Mouse (Mus musculus) heart, embryonic 13.5 days (tissue): ENCODE results near the gene Mgat5. TPM values are rescaled to one million over a fixed set of nuclear protein-coding genes. Genes with fewer than 3 reads are reported as not detected.

Experiments
- ATAC-seq: fragments of 200-750 bp; cut with Nextera tagmentation; 2 replicates; pipeline ENCODE4 v1.8.0; 2017; ENCODE audit warnings: moderate TSS enrichment; ENCODE audit not compliant: insufficient number of reproducible peaks, low FRiP score, low TSS enrichment; ENCODE audit errors: extremely low read depth
- H3K27ac ChIP-seq: fragments of 300-500 bp; sonication (generic); replicated peaks from 2 replicates; pipeline ENCODE4 v1.5.1; 2015; ENCODE audit warnings: moderate library complexity, mild to moderate bottlenecking, inconsistent platforms
- H3K27me3 ChIP-seq: fragments of 300-500 bp; sonication (generic); replicated peaks from 2 replicates; pipeline ENCODE4 v1.6.1; 2015; ENCODE audit warnings: mild to moderate bottlenecking, inconsistent platforms
- H3K36me3 ChIP-seq: fragments of 300-500 bp; sonication (generic); 2 replicates; pipeline ENCODE4 v1.6.1; 2015; ENCODE audit warnings: mild to moderate bottlenecking, inconsistent platforms
- H3K4me1 ChIP-seq: fragments of 300-500 bp; sonication (generic); 2 replicates; pipeline ENCODE4 v1.6.1; 2015; ENCODE audit warnings: inconsistent platforms
- H3K4me2 ChIP-seq: fragments of 300-500 bp; sonication (generic); 2 replicates; pipeline ENCODE4 v1.6.1; 2015; ENCODE audit warnings: inconsistent platforms, mild to moderate bottlenecking, moderate library complexity
- H3K4me3 ChIP-seq: fragments of 300-500 bp; sonication (generic); 2 replicates; pipeline ENCODE4 v1.5.1; 2015; ENCODE audit warnings: moderate library complexity, mild to moderate bottlenecking, inconsistent platforms
- H3K9ac ChIP-seq: fragments of 300-500 bp; sonication (generic); 2 replicates; pipeline ENCODE4 v1.6.1; 2015; ENCODE audit warnings: inconsistent platforms, mild to moderate bottlenecking, moderate library complexity
- H3K9me3 ChIP-seq: fragments of 300-500 bp; sonication (generic); 2 replicates; pipeline ENCODE4 v1.6.1; 2016; ENCODE audit warnings: inconsistent platforms
- WGBS: fragments of 180-500 bp; shearing (Covaris S2); methylation state at CpG from one replicate; pipeline ENCODE4 v1.1.7; 2015; ENCODE audit warnings: mixed read lengths; 5-methylcytosine and 5-hydroxymethylcytosine counted together
- polyA plus RNA-seq: library from polyadenylated mRNA; unstranded; fragments of >200 nt; fragmentation: Nextera tagmentation; extraction: Ambion mirVana; gene quantifications from 2 replicates; pipeline ENCODE4 v1.2.1, GENCODE M21; 2015

Mgat5 gene
- polyA plus RNA-seq, 1 experiment from 2014 or later, result 3.4 TPM

DNA sequence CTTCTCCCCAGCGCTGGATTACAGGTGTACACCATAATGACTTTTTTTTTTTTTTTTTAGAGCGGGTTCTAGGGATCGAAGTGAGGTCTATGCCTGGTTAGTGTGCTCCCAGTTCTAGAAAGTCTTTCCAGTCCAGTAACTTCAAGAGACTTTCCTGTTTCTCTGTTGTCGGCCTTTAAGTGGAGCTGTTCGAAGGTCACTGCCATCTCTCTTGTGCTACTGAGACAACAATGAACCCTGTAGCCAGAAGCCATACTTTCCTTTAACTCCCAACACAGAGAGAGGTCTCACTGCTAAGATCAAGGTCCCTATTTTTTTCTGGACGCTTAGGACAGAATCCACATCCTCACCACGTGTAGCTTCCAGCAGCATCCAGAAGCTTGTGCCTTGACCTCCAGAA is 13.4 kb downstream of the Mgat5 start:
- H3K27ac ChIP-seq, result no peak overlapping the region
- 74% methylated on average over 7 of the region's 7 CpGs for WGBS
- H3K9me3 ChIP-seq, result no peaks in the 10 kb centered on the region
- no peak for ATAC-seq
- no peak overlapping the region for H3K9ac ChIP-seq
- H3K4me2 ChIP-seq, result no peak overlapping the region
- no peaks in the 10 kb centered on the region; the same call in 1 of the 2 replicates for H3K36me3 ChIP-seq
- no peaks in the 10 kb centered on the region for H3K27me3 ChIP-seq
- H3K4me3 ChIP-seq, result no peak overlapping the region
- H3K4me1 ChIP-seq, result peaks cover 23% of the 10 kb centered on the region

- no peak overlapping the region for H3K27ac ChIP-seq
- no peak overlapping the region for H3K4me2 ChIP-seq
- ATAC-seq, result no peak
- no peak overlapping the region for H3K4me3 ChIP-seq
- peaks cover 23% of the 10 kb centered on the region for H3K4me1 ChIP-seq
- WGBS, result 76% methylated on average over 4 of the region's 4 CpGs
- no peaks in the 10 kb centered on the region for H3K9me3 ChIP-seq
- H3K36me3 ChIP-seq, result no peaks in the 10 kb centered on the region; the same call in 1 of the 2 replicates
- H3K9ac ChIP-seq, result no peak overlapping the region
- H3K27me3 ChIP-seq, result no peaks in the 10 kb centered on the region
These were observed 14.3 kb downstream of the Mgat5 start for GRCm38 (mm10) chr1:127219161-127219560.

DNA sequence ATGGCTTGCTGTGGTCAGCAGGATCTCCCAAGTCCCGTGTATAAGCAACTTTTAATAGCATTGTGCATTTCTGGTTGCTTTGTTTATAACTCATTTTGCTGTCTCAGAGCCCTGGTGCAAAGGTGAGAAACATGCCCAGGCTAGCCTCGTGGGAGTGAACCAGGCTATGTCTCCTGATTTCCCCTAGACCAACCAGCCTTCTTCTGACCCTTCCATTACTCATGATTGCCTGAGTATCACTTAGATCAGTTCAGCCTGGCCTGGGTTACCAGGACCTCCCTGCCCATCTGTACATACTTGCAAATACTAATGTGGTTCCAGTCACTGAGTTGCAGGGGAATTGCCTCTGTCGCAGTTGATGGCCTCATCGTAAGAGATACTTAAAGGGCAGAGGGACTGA is 14.8 kb downstream of the Mgat5 start:
- no peaks in the 10 kb centered on the region; the same call in 1 of the 2 replicates for H3K36me3 ChIP-seq
- no peak for ATAC-seq
- no peak overlapping the region for H3K9ac ChIP-seq
- H3K27me3 ChIP-seq, result no peaks in the 10 kb centered on the region
- H3K4me2 ChIP-seq, result no peak overlapping the region
- 77% methylated on average over 4 of the region's 4 CpGs for WGBS
- no peak overlapping the region for H3K4me3 ChIP-seq
- H3K4me1 ChIP-seq, result peaks cover 23% of the 10 kb centered on the region
- H3K9me3 ChIP-seq, result no peaks in the 10 kb centered on the region
- H3K27ac ChIP-seq, result no peak overlapping the region

DNA sequence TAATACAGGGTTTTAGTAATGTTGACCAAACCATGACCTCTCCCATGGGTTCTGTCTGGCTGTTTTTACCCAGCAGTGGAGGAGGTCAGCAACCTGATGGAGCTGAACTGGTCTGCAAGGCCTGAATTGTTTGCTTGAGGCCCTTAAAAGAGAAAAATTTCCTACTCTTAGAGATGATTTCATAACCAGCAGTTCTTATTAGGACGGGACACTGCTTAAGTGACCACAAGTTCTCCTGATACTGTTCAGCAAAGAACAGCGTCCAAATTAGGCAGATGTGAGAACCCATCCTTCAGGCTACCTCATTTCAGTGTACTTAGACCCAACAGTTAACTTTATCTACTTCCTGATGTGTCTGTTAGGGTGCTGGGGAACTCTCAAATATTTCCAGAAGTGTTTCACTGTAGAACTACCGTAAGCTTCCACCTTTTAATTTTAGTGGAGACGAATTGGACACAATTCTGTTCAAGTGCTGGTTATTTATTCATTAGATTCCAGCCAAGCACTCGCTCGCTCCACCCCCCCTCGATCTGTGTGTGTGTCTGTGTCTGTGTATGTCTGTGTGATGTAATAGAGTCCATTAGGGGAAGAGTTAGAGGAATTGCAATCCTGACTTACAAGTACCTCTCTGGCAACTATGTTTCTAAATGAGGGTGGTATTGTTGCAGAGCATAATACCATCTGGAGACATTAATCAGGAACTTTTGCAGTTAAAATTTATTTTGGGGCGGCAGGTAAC is 17.4 kb downstream of the Mgat5 start:
- 83% methylated on average over 8 of the region's 8 CpGs for WGBS

GRCm38 (mm10) chr1:127225060-127225459 is 20.2 kb downstream of the Mgat5 start:
- Histone ChIP-seq H3K9ac (no peak overlapping the region), H3K27ac (no peak overlapping the region), H3K4me3 (no peak overlapping the region), H3K4me1 (peaks cover 15% of the 10 kb centered on the region), H3K4me2 (no peak overlapping the region), H3K36me3 (no peaks in the 10 kb centered on the region; the same call in 1 of the 2 replicates), H3K9me3 (no peaks in the 10 kb centered on the region), H3K27me3 (no peaks in the 10 kb centered on the region)
- 64% methylated on average over 5 of the region's 5 CpGs for WGBS
- ATAC-seq, result no peak

More for the DNA sequence above, 17.4 kb downstream of the Mgat5 start:
- Histone ChIP-seq H3K4me3 (no peak overlapping the region), H3K9me3 (no peaks in the 10 kb centered on the region), H3K4me1 (peaks cover 16% of the 10 kb centered on the region), H3K27me3 (no peaks in the 10 kb centered on the region), H3K4me2 (no peak overlapping the region), H3K36me3 (no peaks in the 10 kb centered on the region; the same call in 1 of the 2 replicates), H3K27ac (no peak overlapping the region), H3K9ac (no peak overlapping the region)
- no peak for ATAC-seq

DNA sequence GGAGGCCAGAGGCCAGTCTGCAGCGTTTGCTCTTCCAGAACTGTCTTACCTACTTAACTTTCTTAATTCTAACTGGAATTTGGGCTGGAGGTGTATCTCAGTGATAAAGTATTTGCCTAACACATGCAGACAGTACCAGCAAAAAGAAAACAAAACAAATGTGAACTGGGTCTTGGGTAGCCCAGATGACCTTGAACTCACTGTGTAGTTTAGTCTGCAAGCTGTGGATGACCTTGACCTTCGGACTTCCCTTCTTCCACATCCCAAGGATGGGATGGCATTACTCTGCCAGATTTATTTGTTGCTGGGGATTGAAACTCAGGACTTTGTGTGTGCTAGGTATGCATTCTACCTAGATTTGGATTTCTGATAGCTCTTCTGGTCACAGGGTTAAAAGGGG is 24.2 kb downstream of the Mgat5 start:
- H3K9ac ChIP-seq, result no peak overlapping the region
- no peak overlapping the region for H3K4me2 ChIP-seq
- peaks cover 21% of the 10 kb centered on the region for H3K4me1 ChIP-seq
- 84% methylated on average over 2 of the region's 2 CpGs for WGBS
- H3K27ac ChIP-seq, result no peak overlapping the region
- no peaks in the 10 kb centered on the region for H3K9me3 ChIP-seq
- no peaks in the 10 kb centered on the region for H3K27me3 ChIP-seq
- no peak for ATAC-seq
- no peak overlapping the region for H3K4me3 ChIP-seq
- H3K36me3 ChIP-seq, result no peaks in the 10 kb centered on the region

- Histone ChIP-seq H3K27ac (peak overlapping the region; percentile 42; the same call in 1 of the 2 replicates), H3K9ac (no peak overlapping the region), H3K36me3 (no peaks in the 10 kb centered on the region), H3K4me1 (peaks cover 26% of the 10 kb centered on the region), H3K27me3 (no peaks in the 10 kb centered on the region), H3K4me2 (peak overlapping the region; percentile 16; the same call in 1 of the 2 replicates), H3K9me3 (no peaks in the 10 kb centered on the region), H3K4me3 (no peak overlapping the region)
- 42% methylated on average over 2 of the region's 2 CpGs for WGBS
- ATAC-seq, result no peak
These were observed 25.7 kb downstream of the Mgat5 start for GRCm38 (mm10) chr1:127230468-127230867.

GRCm38 (mm10) chr1:127233191-127233651 is 28.4 kb downstream of the Mgat5 start:
- Histone ChIP-seq H3K27ac (no peak overlapping the region), H3K4me2 (no peak overlapping the region), H3K36me3 (no peaks in the 10 kb centered on the region), H3K4me3 (no peak overlapping the region), H3K27me3 (no peaks in the 10 kb centered on the region), H3K9me3 (no peaks in the 10 kb centered on the region), H3K4me1 (peaks cover 26% of the 10 kb centered on the region), H3K9ac (no peak overlapping the region)
- ATAC-seq, result no peak
- WGBS, result 54% methylated on average over 4 of the region's 4 CpGs

DNA sequence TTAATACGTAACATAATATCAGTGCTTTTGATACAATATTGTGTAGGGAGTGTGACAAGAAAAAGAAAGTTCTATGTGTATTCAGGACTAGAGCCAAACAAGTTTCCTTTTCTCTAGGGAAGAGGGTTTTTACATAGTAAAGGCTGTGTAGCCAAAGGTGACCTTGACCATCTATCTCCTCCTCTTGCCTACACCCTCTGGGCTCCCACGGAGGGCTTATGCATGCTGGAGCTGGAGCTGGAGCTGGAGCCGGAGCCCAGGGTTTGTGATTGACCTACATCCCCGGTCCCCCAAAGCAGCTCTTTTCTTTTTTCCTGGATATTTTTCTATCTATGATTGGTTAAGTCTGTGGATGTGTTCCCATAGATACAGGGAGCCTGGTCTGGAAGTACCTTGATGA is 30.3 kb downstream of the Mgat5 start:
- Histone ChIP-seq H3K36me3 (no peaks in the 10 kb centered on the region), H3K9ac (no peak overlapping the region), H3K9me3 (no peaks in the 10 kb centered on the region), H3K4me3 (no peak overlapping the region), H3K27ac (no peak overlapping the region), H3K4me1 (peaks cover 25% of the 10 kb centered on the region), H3K27me3 (no peaks in the 10 kb centered on the region), H3K4me2 (no peak overlapping the region)
- ATAC-seq, result no peak
- 58% methylated on average over 4 of the region's 4 CpGs for WGBS

GRCm38 (mm10) chr1:127236396-127236795 is 31.6 kb downstream of the Mgat5 start:
- no peak for ATAC-seq
- Histone ChIP-seq H3K4me3 (no peak overlapping the region), H3K9ac (no peak overlapping the region), H3K9me3 (no peaks in the 10 kb centered on the region), H3K4me1 (peaks cover 26% of the 10 kb centered on the region), H3K4me2 (no peak overlapping the region), H3K27ac (no peak overlapping the region), H3K27me3 (no peaks in the 10 kb centered on the region), H3K36me3 (no peaks in the 10 kb centered on the region)
- 76% methylated on average over 8 of the region's 8 CpGs for WGBS

GRCm38 (mm10) chr1:127238871-127239314 is 34.1 kb downstream of the Mgat5 start:
- Histone ChIP-seq H3K4me1 (peaks cover 47% of the 10 kb centered on the region), H3K9me3 (no peaks in the 10 kb centered on the region), H3K27ac (peak overlapping the region; percentile 57; the same call in 1 of the 2 replicates), H3K36me3 (no peaks in the 10 kb centered on the region), H3K27me3 (no peaks in the 10 kb centered on the region), H3K4me2 (no peak overlapping the region), H3K9ac (no peak overlapping the region), H3K4me3 (no peak overlapping the region)
- WGBS, result 52% methylated on average over 6 of the region's 6 CpGs
- no peak for ATAC-seq

- H3K9me3 ChIP-seq, result no peaks in the 10 kb centered on the region
- ATAC-seq, result no peak; the same call in 1 of the 2 replicates
- no peaks in the 10 kb centered on the region for H3K27me3 ChIP-seq
- 40% methylated on average over 6 of the region's 6 CpGs for WGBS
- H3K4me3 ChIP-seq, result no peak overlapping the region
- H3K4me1 ChIP-seq, result peaks cover 52% of the 10 kb centered on the region
- H3K9ac ChIP-seq, result no peak overlapping the region
- no peaks in the 10 kb centered on the region for H3K36me3 ChIP-seq
- H3K27ac ChIP-seq, result peak overlapping the region; percentile 57
- no peak overlapping the region for H3K4me2 ChIP-seq
These were observed 35.1 kb downstream of the Mgat5 start for GRCm38 (mm10) chr1:127239914-127240313.
